20 mouse cellular contexts compared by ENCODE assay signal in genomic region chr1:170368864-170369263, GRCm38 (mm10).
DNase-seq lines count a peak whose midpoint lies in the region; ATAC-seq and TF ChIP-seq lines count a peak whose summit lies in the region.
"Had no signal": no experiment of that assay in that cellular context is flagged by ENCODE, and none has a peak within 500 bp of the region (broad histone marks: within the 10 kb centered on the region; RNA-seq: fewer than 3 reads in every experiment).

No protein-coding gene starts in this region.

- peak overlapping the region; percentile 11; the same call in 1 of the 2 replicates for H3K4me2 ChIP-seq in heart, embryonic 13.5 days
- H3K4me2 ChIP-seq in midbrain, embryonic 11.5 days = no peak overlapping the region
- H3K4me2 ChIP-seq in midbrain, postnatal 0 days (ENCODE audit: low read depth, low read length, poor library complexity, severe bottlenecking) = no peak overlapping the region
- H3K4me2 ChIP-seq: embryonic facial prominence, embryonic 12.5 days had no signal

- H3K9ac ChIP-seq in heart, embryonic 13.5 days = no peak overlapping the region
- H3K9ac ChIP-seq in midbrain, embryonic 11.5 days (ENCODE audit: low read length) = no peak overlapping the region
- no peak overlapping the region for H3K9ac ChIP-seq in midbrain, postnatal 0 days (replicated peaks; ENCODE audit: low read length, poor library complexity, severe bottlenecking)
- H3K9ac ChIP-seq: embryonic facial prominence, embryonic 12.5 days had no signal

- no peak overlapping the region; the same call in 1 of the 2 replicates for H3K27ac ChIP-seq in heart, embryonic 13.5 days (replicated peaks)
- H3K27ac ChIP-seq in midbrain, embryonic 11.5 days (ENCODE audit: low read depth, low read length) = no peak overlapping the region
- no peak overlapping the region for H3K27ac ChIP-seq in midbrain, postnatal 0 days (ENCODE audit: low read depth, low read length)
- H3K27ac ChIP-seq: embryonic facial prominence, embryonic 10.5 days; embryonic facial prominence, embryonic 12.5 days had no signal

- 47% methylated on average over 7 of the region's 7 CpGs for WGBS in heart, embryonic 13.5 days
- 90% methylated on average over 7 of the region's 7 CpGs for WGBS in midbrain, embryonic 11.5 days
- 92% methylated on average over 7 of the region's 7 CpGs for WGBS in midbrain, postnatal 0 days

- no peaks in the 10 kb centered on the region for H3K9me3 ChIP-seq in heart, embryonic 13.5 days
- H3K9me3 ChIP-seq in midbrain, embryonic 11.5 days (ENCODE audit: control insufficient read depth, low read length) = no peaks in the 10 kb centered on the region
- H3K9me3 ChIP-seq in midbrain, postnatal 0 days (ENCODE audit: low read length) = no peaks in the 10 kb centered on the region
- H3K9me3 ChIP-seq: embryonic facial prominence, embryonic 10.5 days; embryonic facial prominence, embryonic 12.5 days had no signal

- H3K27me3 ChIP-seq in heart, embryonic 13.5 days (replicated peaks) = no peaks in the 10 kb centered on the region
- no peaks in the 10 kb centered on the region; the same call in 1 of the 2 replicates for H3K27me3 ChIP-seq in midbrain, embryonic 11.5 days (ENCODE audit: control insufficient read depth, insufficient read depth, low read length)
- no peaks in the 10 kb centered on the region for H3K27me3 ChIP-seq in midbrain, postnatal 0 days (ENCODE audit: insufficient read depth, low read length)
- H3K27me3 ChIP-seq: embryonic facial prominence, embryonic 12.5 days had no signal

- no peak for TF ChIP-seq CTCF in midbrain, postnatal 0 days (IDR thresholded peaks at IDR 0.05)

- peaks cover 46% of the 10 kb centered on the region for H3K4me1 ChIP-seq in heart, embryonic 13.5 days
- no peaks in the 10 kb centered on the region; the same call in 1 of the 2 replicates for H3K4me1 ChIP-seq in midbrain, embryonic 11.5 days (ENCODE audit: control insufficient read depth, insufficient read depth, low read length)
- H3K4me1 ChIP-seq in midbrain, postnatal 0 days (ENCODE audit: insufficient read depth, low read length) = no peaks in the 10 kb centered on the region
- H3K4me1 ChIP-seq: embryonic facial prominence, embryonic 10.5 days; embryonic facial prominence, embryonic 12.5 days had no signal

- no peak overlapping the region for H3K4me3 ChIP-seq in heart, embryonic 13.5 days
- no peak overlapping the region for H3K4me3 ChIP-seq in midbrain, embryonic 11.5 days (ENCODE audit: low read depth, low read length)
- H3K4me3 ChIP-seq in midbrain, postnatal 0 days (ENCODE audit: low read depth, low read length) = no peak overlapping the region
- H3K4me3 ChIP-seq: embryonic facial prominence, embryonic 10.5 days; embryonic facial prominence, embryonic 12.5 days had no signal

- ATAC-seq in frontal cortex, adult (ENCODE audit: low TSS enrichment) = peak; percentile 44
- ATAC-seq in heart, embryonic 13.5 days (ENCODE audit: extremely low read depth, insufficient number of reproducible peaks, low FRiP score, low TSS enrichment) = no peak
- ATAC-seq in midbrain, embryonic 11.5 days (ENCODE audit: low FRiP score) = no peak
- ATAC-seq in midbrain, postnatal 0 days (ENCODE audit: low FRiP score) = no peak
- ATAC-seq: forebrain, embryonic 14.5 days; forebrain, embryonic 16.5 days had no signal

- H3K36me3 ChIP-seq in heart, embryonic 13.5 days = no peaks in the 10 kb centered on the region
- no peaks in the 10 kb centered on the region for H3K36me3 ChIP-seq in midbrain, embryonic 11.5 days (ENCODE audit: control insufficient read depth, insufficient read depth, low read length)
- no peaks in the 10 kb centered on the region for H3K36me3 ChIP-seq in midbrain, postnatal 0 days (ENCODE audit: insufficient read depth, low read length)
- H3K36me3 ChIP-seq: embryonic facial prominence, embryonic 10.5 days; embryonic facial prominence, embryonic 12.5 days had no signal

- no peak for DNase-seq in frontal cortex, postnatal 14 days (ENCODE audit: low spot score in 2 of 2)
- no peak for DNase-seq in heart, adult 9 months (ENCODE audit: low spot score in 2 of 2)
- peak; percentile 60 for DNase-seq in midbrain, embryonic 11.5 days (ENCODE audit: low spot score, missing footprints)
- DNase-seq in midbrain, postnatal 0 days (ENCODE audit: low spot score) = no peak
- peak; percentile 62 for DNase-seq in brain, adult 2 months (ENCODE audit: low read depth, low spot score)
- DNase-seq in kidney, adult 18-20 months = no peak
- DNase-seq: adrenal gland, adult 2 months; adrenal gland, postnatal 10 days; adrenal gland, postnatal 25 days; cerebellum, adult 11-12 months; cerebellum, adult 2 months; cerebellum, adult 9-10 months; cerebellum, postnatal 10 days; cerebellum, postnatal 25 days had no signal

Comparison
In these comparisons a context has a peak if more than half of its experiments do, and no peak if none do; other contexts are left out.
1. DNase-seq: peak in midbrain, embryonic 11.5 days (single experiment) and brain, adult 2 months (single experiment); none in frontal cortex, postnatal 14 days (0 of 2), heart, adult 9 months (0 of 2), midbrain, postnatal 0 days (single experiment) and kidney, adult 18-20 months (single experiment).